Comparison of ENCODE assay signal across 33 mouse cellular contexts in the genomic region with DNA sequence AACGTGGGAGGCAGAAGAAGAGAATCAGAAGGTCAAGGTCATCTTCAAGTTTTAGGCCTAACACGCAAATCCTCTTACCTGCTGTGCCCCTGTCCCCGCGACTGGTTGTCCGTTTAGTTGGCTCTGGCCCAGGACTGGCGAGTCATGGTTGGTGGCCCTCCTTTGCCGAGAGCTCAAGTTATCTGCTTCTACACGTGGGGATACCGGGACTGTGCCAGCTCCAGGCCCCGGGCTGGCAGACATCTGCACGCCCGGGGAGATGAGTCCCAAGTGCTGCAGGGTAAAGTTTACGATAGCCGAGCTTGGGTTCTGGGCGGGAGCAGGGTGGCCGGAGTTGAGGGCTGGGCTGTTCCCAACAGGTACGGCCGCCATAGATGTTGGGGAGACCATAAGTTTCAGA. TPM values are rescaled to one million over a fixed set of nuclear protein-coding genes. Genes with fewer than 3 reads are reported as not detected.
DNase-seq lines count a peak whose midpoint lies in the region; ATAC-seq and TF ChIP-seq lines count a peak whose summit lies in the region.
"Had no signal": no experiment of that assay in that cellular context is flagged by ENCODE, and none has a peak within 500 bp of the region (broad histone marks: within the 10 kb centered on the region; RNA-seq: fewer than 3 reads in every experiment).

No protein-coding gene starts in this region.

- peaks cover 67% of the 10 kb centered on the region for H3K36me3 ChIP-seq in intestine, postnatal 0 days (ENCODE audit: control insufficient read depth, insufficient read depth)
- peaks cover 51% of the 10 kb centered on the region for H3K36me3 ChIP-seq in intestine, embryonic 15.5 days
- peaks cover 16% of the 10 kb centered on the region; the same call in 1 of the 2 replicates for H3K36me3 ChIP-seq in forebrain, embryonic 11.5 days (ENCODE audit: control insufficient read depth, insufficient read depth, low read length)
- H3K36me3 ChIP-seq: hindbrain, embryonic 15.5 days had no signal

- ATAC-seq in intestine, postnatal 0 days = no peak
- ATAC-seq in intestine, embryonic 15.5 days = no peak
- no peak for ATAC-seq in forebrain, embryonic 11.5 days (replicated peaks; ENCODE audit: low FRiP score)
- ATAC-seq: forebrain, embryonic 15.5 days; inflammation-experienced regulatory T-cells, adult 6 months had no signal

- DNase-seq in heart, adult 18-20 months = peak; percentile 46 to 59
- DNase-seq in heart, postnatal 25 days (ENCODE audit: low spot score) = no peak
- peak; percentile 57 for DNase-seq in heart, postnatal 4 days
- DNase-seq in thymus, adult 18-20 months = no peak
- no peak for DNase-seq in forebrain, embryonic 11.5 days (ENCODE audit: low spot score)
- DNase-seq: cerebellum, adult 2 months; cerebellum, postnatal 25 days; gastrocnemius, postnatal 25 days; kidney, adult 2 months; kidney, postnatal 36 days; thymus, postnatal 25 days had no signal

- H3K4me2 ChIP-seq in intestine, postnatal 0 days (replicated peaks; ENCODE audit: low read depth) = no peak overlapping the region
- no peak overlapping the region for H3K4me2 ChIP-seq in intestine, embryonic 15.5 days (replicated peaks)
- H3K4me2 ChIP-seq in forebrain, embryonic 11.5 days (ENCODE audit: low read depth, low read length, severe bottlenecking) = no peak overlapping the region
- H3K4me2 ChIP-seq: embryonic facial prominence, embryonic 15.5 days; forebrain, embryonic 15.5 days; hindbrain, embryonic 15.5 days; limb, embryonic 12.5 days; liver, embryonic 15.5 days; lung, embryonic 15.5 days; midbrain, embryonic 12.5 days; neural tube, embryonic 13.5 days had no signal

- no peak overlapping the region for H3K4me3 ChIP-seq in intestine, postnatal 0 days (ENCODE audit: low read depth, low read length)
- no peak overlapping the region for H3K4me3 ChIP-seq in intestine, embryonic 15.5 days (replicated peaks)
- H3K4me3 ChIP-seq in forebrain, embryonic 11.5 days (ENCODE audit: low read depth, low read length) = no peak overlapping the region
- H3K4me3 ChIP-seq: embryonic facial prominence, embryonic 10.5 days; embryonic facial prominence, embryonic 15.5 days; forebrain, embryonic 15.5 days; heart, adult 2 months; hindbrain, embryonic 10.5 days; hindbrain, embryonic 15.5 days; layer of hippocampus, adult 2 months; left cerebral cortex, adult 2 months; limb, embryonic 12.5 days; liver, embryonic 15.5 days; lung, embryonic 15.5 days; midbrain, embryonic 12.5 days; neural tube, embryonic 13.5 days had no signal

- 0 out of 2 replicates have a peak overlapping the region, but pooled peaks have one; percentile 7 for H3K27ac ChIP-seq in intestine, postnatal 0 days (ENCODE audit: low read depth, low read length)
- H3K27ac ChIP-seq in intestine, embryonic 15.5 days = no peak overlapping the region
- H3K27ac ChIP-seq in forebrain, embryonic 11.5 days (ENCODE audit: low read depth, low read length) = no peak overlapping the region
- H3K27ac ChIP-seq: embryonic facial prominence, embryonic 10.5 days; embryonic facial prominence, embryonic 15.5 days; forebrain, embryonic 15.5 days; heart, adult 2 months; hindbrain, embryonic 10.5 days; hindbrain, embryonic 15.5 days; layer of hippocampus, adult 2 months; left cerebral cortex, adult 2 months; limb, embryonic 12.5 days; liver, embryonic 15.5 days; lung, embryonic 15.5 days; midbrain, embryonic 12.5 days; neural tube, embryonic 13.5 days had no signal

- no peaks in the 10 kb centered on the region for H3K9me3 ChIP-seq in intestine, postnatal 0 days (ENCODE audit: control insufficient read depth)
- H3K9me3 ChIP-seq in intestine, embryonic 15.5 days = no peaks in the 10 kb centered on the region
- H3K9me3 ChIP-seq in forebrain, embryonic 11.5 days (ENCODE audit: control insufficient read depth, low read length) = no peaks in the 10 kb centered on the region
- H3K9me3 ChIP-seq: embryonic facial prominence, embryonic 10.5 days; embryonic facial prominence, embryonic 15.5 days; forebrain, embryonic 15.5 days; hindbrain, embryonic 10.5 days; hindbrain, embryonic 15.5 days; limb, embryonic 12.5 days; liver, embryonic 15.5 days; lung, embryonic 15.5 days; midbrain, embryonic 12.5 days; neural tube, embryonic 13.5 days had no signal

- WGBS in intestine, postnatal 0 days = 91% methylated on average over 18 of the region's 18 CpGs
- WGBS in intestine, embryonic 15.5 days = 92% methylated on average over 18 of the region's 18 CpGs
- 96% methylated on average over 18 of the region's 18 CpGs for WGBS in forebrain, embryonic 11.5 days

- H3K4me1 ChIP-seq in intestine, postnatal 0 days (replicated peaks; ENCODE audit: control insufficient read depth, insufficient read depth, low read length) = no peaks in the 10 kb centered on the region
- H3K4me1 ChIP-seq in intestine, embryonic 15.5 days (replicated peaks) = no peaks in the 10 kb centered on the region
- H3K4me1 ChIP-seq in forebrain, embryonic 11.5 days (replicated peaks; ENCODE audit: control insufficient read depth, insufficient read depth, low read length) = no peaks in the 10 kb centered on the region
- H3K4me1 ChIP-seq: embryonic facial prominence, embryonic 10.5 days; embryonic facial prominence, embryonic 15.5 days; forebrain, embryonic 15.5 days; hindbrain, embryonic 10.5 days; hindbrain, embryonic 15.5 days; limb, embryonic 12.5 days; lung, embryonic 15.5 days; midbrain, embryonic 12.5 days; neural tube, embryonic 13.5 days had no signal

- H3K9ac ChIP-seq in intestine, postnatal 0 days (ENCODE audit: low read depth, low read length) = no peak overlapping the region
- no peak overlapping the region for H3K9ac ChIP-seq in intestine, embryonic 15.5 days
- no peak overlapping the region for H3K9ac ChIP-seq in forebrain, embryonic 11.5 days (ENCODE audit: low read length)
- H3K9ac ChIP-seq: embryonic facial prominence, embryonic 15.5 days; forebrain, embryonic 15.5 days; hindbrain, embryonic 15.5 days; limb, embryonic 12.5 days; liver, embryonic 15.5 days; lung, embryonic 15.5 days; midbrain, embryonic 12.5 days; neural tube, embryonic 13.5 days had no signal

- H3K27me3 ChIP-seq in intestine, postnatal 0 days (replicated peaks; ENCODE audit: control insufficient read depth, insufficient read depth, low read length) = no peaks in the 10 kb centered on the region
- H3K27me3 ChIP-seq in intestine, embryonic 15.5 days (replicated peaks) = no peaks in the 10 kb centered on the region
- no peaks in the 10 kb centered on the region for H3K27me3 ChIP-seq in forebrain, embryonic 11.5 days (ENCODE audit: control insufficient read depth, insufficient read depth, low read length)
- H3K27me3 ChIP-seq: embryonic facial prominence, embryonic 15.5 days; forebrain, embryonic 15.5 days; hindbrain, embryonic 15.5 days; limb, embryonic 12.5 days; liver, embryonic 15.5 days; lung, embryonic 15.5 days; midbrain, embryonic 12.5 days; neural tube, embryonic 13.5 days had no signal

- intact Hi-C loops in heart, postnatal 25 days (cut with DNase I) = no loop called here

- TF ChIP-seq CTCF in intestine, postnatal 0 days (IDR thresholded peaks at IDR 0.05; ENCODE audit: low read depth) = no peak

RNA-seq across cellular contexts. Expression of gene E2f8, which starts 13.8 kb away (rescaled TPM):
- total RNA-seq in heart, adult 18-20 months (2021) = under 1 TPM; 0.45 to 0.82 TPM
- total RNA-seq in heart, postnatal 25 days (2021) = under 1 TPM; 0.75 to 0.87 TPM
- 15.7 and 18.1 TPM in 2 replicates for polyA plus RNA-seq in intestine, postnatal 0 days (2015; fragmentation: Nextera tagmentation; extraction: Ambion mirVana)
- 22.3 and 23.5 TPM in 2 replicates for polyA plus RNA-seq in intestine, embryonic 15.5 days (2015; fragmentation: Nextera tagmentation; extraction: Ambion mirVana)
- total RNA-seq in heart, postnatal 4 days (2021) = 10 to 100 TPM; 17.6 to 18.5 TPM
- 26.0 and 29.1 TPM in 2 replicates for polyA plus RNA-seq in forebrain, embryonic 11.5 days (2014; fragmentation: Nextera tagmentation; extraction: Ambion mirVana)

RNA-seq across cellular contexts. Expression of gene Csrp3, which starts 19.7 kb away (rescaled TPM):
- total RNA-seq in heart, adult 18-20 months (2021) = 1,000 to 10,000 TPM; 1,990 to 2,288 TPM
- 1,000 to 10,000 TPM; 2,113 to 2,237 TPM for total RNA-seq in heart, postnatal 25 days (2021)
- polyA plus RNA-seq in intestine, postnatal 0 days (2015; fragmentation: Nextera tagmentation; extraction: Ambion mirVana) = 5.0 and 5.8 TPM in 2 replicates
- polyA plus RNA-seq in intestine, embryonic 15.5 days (2015; fragmentation: Nextera tagmentation; extraction: Ambion mirVana) = 0.53 and 0.94 TPM in 2 replicates
- total RNA-seq in heart, postnatal 4 days (2021) = 1,000 to 10,000 TPM; 1,381 to 1,460 TPM
- polyA plus RNA-seq in forebrain, embryonic 11.5 days (2014; fragmentation: Nextera tagmentation; extraction: Ambion mirVana) = not detected in 2 replicates
- total RNA-seq: adrenal gland, postnatal 36 days; layer of hippocampus, adult 2 months; layer of hippocampus, postnatal 14 days; left cerebral cortex, adult 2 months; left cerebral cortex, postnatal 25 days; midbrain, postnatal 0 days had no signal
- polyA plus RNA-seq: cerebellum, adult 2 months; frontal cortex, adult 2 months; hindbrain, embryonic 10.5 days; inflammation-experienced regulatory T-cells, adult 6 months; small intestine, adult 2 months had no signal

RNA-seq across cellular contexts. Expression of gene Nav2, which starts 40.9 kb away (rescaled TPM):
- total RNA-seq in heart, adult 18-20 months (2021) = 10 to 100 TPM; 35.5 to 45.2 TPM
- total RNA-seq in heart, postnatal 25 days (2021) = 10 to 100 TPM; 53.0 to 60.1 TPM
- 5.8 and 8.4 TPM in 2 replicates for polyA plus RNA-seq in intestine, postnatal 0 days (2015; fragmentation: Nextera tagmentation; extraction: Ambion mirVana)
- polyA plus RNA-seq in intestine, embryonic 15.5 days (2015; fragmentation: Nextera tagmentation; extraction: Ambion mirVana) = 17.7 and 19.1 TPM in 2 replicates
- 100 to 1,000 TPM; 106 to 112 TPM for total RNA-seq in heart, postnatal 4 days (2021)
- polyA plus RNA-seq in forebrain, embryonic 11.5 days (2014; fragmentation: Nextera tagmentation; extraction: Ambion mirVana) = 6.9 and 7.2 TPM in 2 replicates

Comparison
In these comparisons a context has a peak if more than half of its experiments do, and no peak if none do; other contexts are left out.
1. DNase-seq: peak in heart, adult 18-20 months (2 of 2) and heart, postnatal 4 days (single experiment); none in heart, postnatal 25 days (single experiment), thymus, adult 18-20 months (0 of 2) and forebrain, embryonic 11.5 days (single experiment).
2. RNA of gene E2f8, which starts 13.8 kb away (total RNA-seq): 17.6 to 18.5 TPM in heart, postnatal 4 days; 0.75 to 0.87 TPM in heart, postnatal 25 days and 0.45 to 0.82 TPM in heart, adult 18-20 months; every median in the first group is over 4 times any median in the second.